Comparison of ENCODE assay signal across 30 mouse cellular contexts in the genomic region with DNA sequence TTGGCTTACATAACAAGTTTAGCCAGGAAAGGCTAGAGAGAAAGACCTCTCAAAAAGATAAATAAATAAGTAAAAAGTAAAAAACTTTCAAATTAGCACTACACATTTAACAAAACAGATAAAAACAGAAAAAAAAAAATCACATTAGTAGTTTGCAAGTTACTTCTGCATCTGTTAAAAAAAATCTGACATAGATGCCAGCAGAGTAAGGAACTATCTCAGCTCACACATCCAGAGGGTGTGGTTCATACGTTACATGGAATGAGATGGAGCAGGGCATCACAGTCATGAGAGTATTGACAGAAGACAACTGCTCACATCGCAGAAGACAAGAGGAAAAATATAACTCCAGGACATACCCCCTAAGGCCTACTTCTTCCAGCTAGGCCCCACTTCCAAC.
"Had no signal": no experiment of that assay in that cellular context is flagged by ENCODE, and none has a peak within 500 bp of the region (broad histone marks: within the 10 kb centered on the region; RNA-seq: fewer than 3 reads in every experiment).

No protein-coding gene starts in this region.

- ATAC-seq: liver, embryonic 12.5 days; liver, postnatal 0 days; lung, postnatal 0 days; midbrain, embryonic 13.5 days; midbrain, embryonic 15.5 days; midbrain, embryonic 16.5 days had no signal

- H3K4me3 ChIP-seq: left cerebral cortex, adult 2 months; limb, embryonic 10.5 days; limb, embryonic 12.5 days; limb, embryonic 13.5 days; limb, embryonic 15.5 days; liver, embryonic 12.5 days; liver, embryonic 13.5 days; liver, embryonic 15.5 days; lung, embryonic 15.5 days; midbrain, embryonic 10.5 days; midbrain, embryonic 12.5 days; midbrain, embryonic 13.5 days; midbrain, embryonic 15.5 days; myocyte; neural tube, embryonic 12.5 days had no signal

- H3K36me3 ChIP-seq: limb, embryonic 10.5 days; limb, embryonic 12.5 days; limb, embryonic 13.5 days; limb, embryonic 15.5 days; liver, embryonic 12.5 days; liver, embryonic 13.5 days; liver, embryonic 15.5 days; lung, embryonic 15.5 days; midbrain, embryonic 10.5 days; midbrain, embryonic 12.5 days; midbrain, embryonic 13.5 days; midbrain, embryonic 15.5 days; neural tube, embryonic 12.5 days had no signal

- H3K27ac ChIP-seq: left cerebral cortex, adult 2 months; limb, embryonic 10.5 days; limb, embryonic 12.5 days; limb, embryonic 13.5 days; limb, embryonic 15.5 days; liver, embryonic 12.5 days; liver, embryonic 14.5 days; liver, embryonic 15.5 days; lung, embryonic 15.5 days; macrophage; midbrain, embryonic 10.5 days; midbrain, embryonic 12.5 days; midbrain, embryonic 13.5 days; midbrain, embryonic 15.5 days; neural tube, embryonic 12.5 days had no signal

- H3K9ac ChIP-seq: limb, embryonic 12.5 days; limb, embryonic 13.5 days; limb, embryonic 15.5 days; liver, embryonic 12.5 days; liver, embryonic 13.5 days; liver, embryonic 14.5 days; liver, embryonic 15.5 days; liver, postnatal 0 days; lung, embryonic 14.5 days; lung, embryonic 15.5 days; midbrain, embryonic 12.5 days; midbrain, embryonic 13.5 days; midbrain, embryonic 15.5 days; neural tube, embryonic 12.5 days had no signal

- H3K9me3 ChIP-seq: limb, embryonic 10.5 days; limb, embryonic 12.5 days; limb, embryonic 13.5 days; limb, embryonic 15.5 days; liver, embryonic 12.5 days; liver, embryonic 13.5 days; liver, embryonic 15.5 days; lung, embryonic 15.5 days; midbrain, embryonic 10.5 days; midbrain, embryonic 12.5 days; midbrain, embryonic 13.5 days; midbrain, embryonic 15.5 days; neural tube, embryonic 12.5 days had no signal

- H3K27me3 ChIP-seq: limb, embryonic 12.5 days; limb, embryonic 13.5 days; limb, embryonic 15.5 days; liver, embryonic 12.5 days; liver, embryonic 13.5 days; liver, embryonic 15.5 days; lung, embryonic 15.5 days; midbrain, embryonic 12.5 days; midbrain, embryonic 13.5 days; midbrain, embryonic 15.5 days; neural tube, embryonic 12.5 days had no signal

- DNase-seq: left cerebral cortex, postnatal 4 days; liver; liver, embryonic 13.5 days; liver, postnatal 0 days; lung, adult 18-20 months; lung, adult 2 months; lung, embryonic 14.5 days; lung, postnatal 10 days; lung, postnatal 14 days; lung, postnatal 36 days; lung, postnatal 4 days; midbrain, embryonic 14.5 days had no signal

- H3K4me1 ChIP-seq: limb, embryonic 10.5 days; limb, embryonic 12.5 days; limb, embryonic 13.5 days; limb, embryonic 15.5 days; lung, embryonic 15.5 days; midbrain, embryonic 10.5 days; midbrain, embryonic 12.5 days; midbrain, embryonic 13.5 days; midbrain, embryonic 15.5 days; neural tube, embryonic 12.5 days had no signal
